Mouse (Mus musculus): ENCODE data around the gene Mkrn2.

DNA sequence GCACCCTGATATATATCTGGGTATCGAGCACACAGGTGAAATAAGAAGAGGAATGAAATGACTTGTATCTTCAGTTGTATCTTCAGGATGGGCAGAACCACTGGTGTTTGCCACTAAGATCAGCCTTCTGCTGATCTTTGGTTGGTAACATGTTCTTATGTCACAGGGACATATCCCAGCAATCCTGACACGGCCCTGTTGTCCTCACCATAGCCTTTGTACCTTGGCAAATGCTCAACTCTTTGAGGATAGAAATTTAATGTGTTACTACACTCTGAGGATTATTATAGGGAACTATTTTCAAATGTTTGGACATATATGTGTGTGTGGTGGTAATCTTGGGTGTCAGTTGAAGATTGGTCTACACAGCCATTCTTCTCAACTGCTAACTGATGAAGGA, 43.5 kb upstream of the Mkrn2 start:
- TF ChIP-seq USF2 (IDR thresholded peaks at IDR 0.05; ENCODE audit: borderline replicate concordance in 1 of 2, insufficient read depth in 1 of 2, low read depth in 1 of 2, low read length in 2 of 2) (no peak), GATA1 (IDR thresholded peaks at IDR 0.05; ENCODE audit: low read depth, low read length) (no peak), ELF1 (IDR thresholded peaks at IDR 0.05; ENCODE audit: low read depth, low read length) (no peak)

Measured in MEL (cell line).